Mouse (Mus musculus): ENCODE measurements around the gene Ano9. TPM values are rescaled to one million over a fixed set of nuclear protein-coding genes. Genes with fewer than 3 reads are reported as not detected.

Gene Ano9
- 0.48 and 0.70 TPM in 2 replicates for polyA plus RNA-seq (2014; fragmentation: Nextera tagmentation; extraction: Ambion mirVana)

DNA sequence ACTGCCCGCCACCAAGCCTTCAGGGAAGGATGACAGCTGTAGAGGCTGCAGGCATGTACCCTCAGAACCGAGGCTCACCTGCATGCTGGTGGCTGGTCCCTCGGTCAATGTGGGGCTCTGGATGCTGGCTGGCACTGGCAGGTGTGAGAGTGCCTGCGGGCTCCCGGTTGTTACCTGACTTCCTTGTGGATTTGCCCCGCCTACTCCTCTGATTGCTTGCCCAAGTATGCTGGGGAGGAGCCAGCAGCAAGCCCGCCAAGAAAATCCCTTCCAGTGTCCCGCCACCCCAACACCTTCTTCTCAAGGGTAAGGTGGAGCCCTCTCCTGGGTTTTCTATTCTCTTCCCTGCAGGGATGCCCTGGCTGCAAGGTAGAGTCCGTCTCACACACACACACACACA, at the start of gene Ano9:
Ano9 (minus strand) TSS at position 171 of the 400 bp plus-strand sequence.
- Histone ChIP-seq H3K4me3 (ENCODE audit: low read depth, low read length) (no peak within 1 kb of the TSS), H3K27me3 (ENCODE audit: control insufficient read depth, insufficient read depth, low read length) (no peaks in the 10 kb centered on the region; the same call in 1 of the 2 replicates), H3K9ac (ENCODE audit: low read depth, low read length) (no peak within 1 kb of the TSS), H3K27ac (ENCODE audit: low read depth, low read length) (no peak within 1 kb of the TSS), H3K4me2 (replicated peaks; ENCODE audit: low read depth, low read length) (no peak within 1 kb of the TSS), H3K36me3 (ENCODE audit: control insufficient read depth, insufficient read depth, low read length) (no peaks in the 10 kb centered on the region), H3K4me1 (replicated peaks; ENCODE audit: control insufficient read depth, insufficient read depth, low read length) (no peaks in the 10 kb centered on the region), H3K9me3 (ENCODE audit: control insufficient read depth, low read length) (no peaks in the 10 kb centered on the region)
- no peak for DNase-seq (ENCODE audit: low spot score)
- ATAC-seq (ENCODE audit: low FRiP score): no peak
- 12% methylated on average over 9 of the region's 9 CpGs for WGBS

DNA sequence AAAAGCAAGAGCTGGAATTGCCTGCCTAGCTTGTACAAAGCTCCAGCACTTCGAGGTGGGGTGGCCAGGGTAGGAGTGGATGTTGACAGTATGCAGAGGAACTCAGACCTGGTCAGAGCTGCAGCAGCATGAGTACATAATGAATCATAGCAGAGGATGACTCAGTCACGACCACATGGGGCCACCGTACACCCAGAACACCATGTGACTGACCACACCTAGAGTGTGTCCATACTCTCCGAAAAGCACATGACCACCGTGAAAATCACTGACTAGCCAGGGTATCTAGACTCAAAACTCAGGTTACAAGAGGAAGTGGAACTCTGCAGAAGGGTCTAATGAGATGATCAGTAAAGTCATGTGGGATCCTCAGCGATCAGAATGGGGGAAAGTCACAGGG, 47.2 kb upstream of the Ano9 start:
- Histone ChIP-seq H3K9ac (ENCODE audit: low read depth, low read length) (no peak overlapping the region), H3K9me3 (ENCODE audit: control insufficient read depth, low read length) (no peaks in the 10 kb centered on the region), H3K4me1 (replicated peaks; ENCODE audit: control insufficient read depth, insufficient read depth, low read length) (0 out of 2 replicates have a peak, but pooled peaks cover 3% of the 10 kb centered on the region), H3K4me2 (replicated peaks; ENCODE audit: low read depth, low read length) (no peak overlapping the region), H3K36me3 (ENCODE audit: control insufficient read depth, insufficient read depth, low read length) (no peaks in the 10 kb centered on the region), H3K4me3 (ENCODE audit: low read depth, low read length) (no peak overlapping the region), H3K27me3 (ENCODE audit: control insufficient read depth, insufficient read depth, low read length) (no peaks in the 10 kb centered on the region), H3K27ac (ENCODE audit: low read depth, low read length) (no peak overlapping the region)
- no peak for DNase-seq (ENCODE audit: low spot score)
- WGBS: 88% methylated on average over 6 of the region's 6 CpGs
- no peak for ATAC-seq (ENCODE audit: low FRiP score)

DNA sequence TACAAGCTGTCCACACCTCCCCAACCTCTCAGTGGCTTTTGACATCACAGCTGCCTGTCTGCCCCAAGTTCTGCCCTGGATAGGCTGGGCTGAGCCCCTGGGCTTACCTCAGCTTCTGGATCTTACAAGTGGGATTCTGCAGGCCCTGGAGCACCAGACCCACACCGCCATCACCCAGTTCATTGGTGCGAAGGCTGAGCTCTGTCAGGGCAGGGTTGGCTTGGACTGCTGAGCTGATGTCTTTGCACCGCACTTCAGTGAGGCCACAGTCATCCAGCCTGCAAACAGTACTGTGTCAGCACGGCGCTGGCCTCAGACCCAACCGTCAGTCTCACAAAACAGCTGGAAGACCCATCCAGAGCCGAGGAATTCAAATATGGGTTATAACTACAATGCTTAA, 46.8 kb upstream of the Ano9 start:
- Histone ChIP-seq H3K36me3 (ENCODE audit: control insufficient read depth, insufficient read depth, low read length) (no peaks in the 10 kb centered on the region), H3K27me3 (ENCODE audit: control insufficient read depth, insufficient read depth, low read length) (no peaks in the 10 kb centered on the region), H3K4me3 (ENCODE audit: low read depth, low read length) (no peak overlapping the region), H3K9ac (ENCODE audit: low read depth, low read length) (no peak overlapping the region), H3K27ac (ENCODE audit: low read depth, low read length) (no peak overlapping the region), H3K4me1 (replicated peaks; ENCODE audit: control insufficient read depth, insufficient read depth, low read length) (0 out of 2 replicates have a peak, but pooled peaks cover 3% of the 10 kb centered on the region), H3K4me2 (replicated peaks; ENCODE audit: low read depth, low read length) (no peak overlapping the region), H3K9me3 (ENCODE audit: control insufficient read depth, low read length) (no peaks in the 10 kb centered on the region)
- WGBS: 93% methylated on average over 7 of the region's 7 CpGs
- ATAC-seq (ENCODE audit: low FRiP score) (no peak), DNase-seq (ENCODE audit: low spot score) (no peak)

DNA sequence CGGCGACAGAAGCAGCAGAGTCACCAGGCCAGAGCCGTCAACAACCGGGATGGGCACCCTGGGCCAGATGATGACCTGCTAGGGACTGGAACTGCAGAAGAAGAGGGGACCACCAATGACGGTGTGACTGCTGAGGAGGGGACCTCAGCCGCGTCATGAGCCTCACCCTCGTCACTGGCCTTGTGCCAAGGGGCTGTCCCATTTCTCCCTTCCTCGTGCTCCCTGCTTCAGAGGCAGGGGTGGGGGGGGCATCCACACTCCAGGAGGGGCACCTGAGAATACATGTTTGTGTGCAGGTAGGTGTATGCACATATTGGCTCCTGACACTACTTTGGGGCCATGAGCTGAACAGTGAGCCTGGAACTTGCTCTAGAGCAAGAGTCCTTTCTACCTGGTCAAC, 37.8 kb upstream of the Ano9 start:
- 96% methylated on average over 9 of the region's 9 CpGs for WGBS
- Histone ChIP-seq H3K9ac (ENCODE audit: low read depth, low read length) (no peak overlapping the region), H3K4me2 (replicated peaks; ENCODE audit: low read depth, low read length) (no peak overlapping the region), H3K27me3 (ENCODE audit: control insufficient read depth, insufficient read depth, low read length) (no peaks in the 10 kb centered on the region), H3K36me3 (ENCODE audit: control insufficient read depth, insufficient read depth, low read length) (no peaks in the 10 kb centered on the region), H3K4me1 (replicated peaks; ENCODE audit: control insufficient read depth, insufficient read depth, low read length) (no peaks in the 10 kb centered on the region), H3K9me3 (ENCODE audit: control insufficient read depth, low read length) (no peaks in the 10 kb centered on the region), H3K4me3 (ENCODE audit: low read depth, low read length) (no peak overlapping the region), H3K27ac (ENCODE audit: low read depth, low read length) (no peak overlapping the region)
- DNase-seq (ENCODE audit: low spot score) (no peak), ATAC-seq (ENCODE audit: low FRiP score) (no peak)

DNA sequence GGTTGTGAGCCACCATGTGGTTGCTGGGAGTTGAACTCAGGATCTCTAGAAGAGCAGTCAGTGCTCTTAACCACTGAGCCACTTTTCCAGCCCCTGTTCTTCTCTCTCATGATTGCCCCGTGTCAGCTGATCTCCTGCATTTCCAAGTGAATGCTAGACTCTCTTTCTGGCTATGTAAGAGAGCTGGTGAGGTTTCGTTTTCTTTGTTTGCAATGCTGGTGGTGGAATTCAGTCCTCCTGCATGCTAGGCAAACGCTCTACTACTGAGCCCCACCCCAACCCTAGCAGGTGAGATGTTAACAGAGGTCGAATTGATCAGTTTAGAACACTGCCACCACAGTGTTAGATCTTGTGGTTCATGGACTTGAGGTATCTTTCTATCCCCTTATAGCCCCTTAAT, 31.0 kb upstream of the Ano9 start:
- Histone ChIP-seq H3K4me3 (ENCODE audit: low read depth, low read length) (no peak overlapping the region), H3K27ac (ENCODE audit: low read depth, low read length) (no peak overlapping the region), H3K4me2 (replicated peaks; ENCODE audit: low read depth, low read length) (no peak overlapping the region), H3K4me1 (replicated peaks; ENCODE audit: control insufficient read depth, insufficient read depth, low read length) (no peaks in the 10 kb centered on the region), H3K9me3 (ENCODE audit: control insufficient read depth, low read length) (no peaks in the 10 kb centered on the region), H3K27me3 (ENCODE audit: control insufficient read depth, insufficient read depth, low read length) (no peaks in the 10 kb centered on the region), H3K36me3 (ENCODE audit: control insufficient read depth, insufficient read depth, low read length) (no peaks in the 10 kb centered on the region), H3K9ac (ENCODE audit: low read depth, low read length) (no peak overlapping the region)
- 80% methylated on average over 4 of the region's 4 CpGs for WGBS
- no peak for DNase-seq (ENCODE audit: low spot score)
- ATAC-seq (ENCODE audit: low FRiP score): no peak

DNA sequence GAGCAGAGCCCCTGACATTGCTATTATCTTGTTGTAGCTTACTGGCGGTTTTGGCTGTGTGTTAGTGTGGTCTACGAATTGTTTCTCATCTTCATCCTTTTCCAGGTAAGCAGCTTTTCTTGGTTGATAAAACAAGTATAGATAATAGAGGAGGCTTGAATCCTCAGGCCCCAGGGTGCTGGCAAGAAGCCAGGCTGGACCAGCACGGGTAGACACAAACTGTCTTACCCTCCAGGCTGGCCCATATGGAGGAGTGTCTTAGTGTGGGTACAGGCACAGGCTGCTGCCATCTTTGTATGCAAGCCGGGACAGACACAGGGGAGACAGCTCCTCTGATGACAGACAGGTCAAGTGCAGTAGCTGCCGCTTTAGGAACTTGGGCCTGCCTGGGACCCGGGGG, 29.4 kb upstream of the Ano9 start:
- no peak overlapping the region for H3K4me2 ChIP-seq (replicated peaks; ENCODE audit: low read depth, low read length)
- no peaks in the 10 kb centered on the region for H3K4me1 ChIP-seq (replicated peaks; ENCODE audit: control insufficient read depth, insufficient read depth, low read length)
- H3K36me3 ChIP-seq (ENCODE audit: control insufficient read depth, insufficient read depth, low read length): no peaks in the 10 kb centered on the region
- H3K4me3 ChIP-seq (ENCODE audit: low read depth, low read length): no peak overlapping the region
- ATAC-seq (ENCODE audit: low FRiP score): no peak
- no peak overlapping the region for H3K9ac ChIP-seq (ENCODE audit: low read depth, low read length)
- H3K27ac ChIP-seq (ENCODE audit: low read depth, low read length): no peak overlapping the region
- DNase-seq (ENCODE audit: low spot score): no peak
- WGBS: 86% methylated on average over 6 of the region's 6 CpGs
- no peaks in the 10 kb centered on the region for H3K27me3 ChIP-seq (ENCODE audit: control insufficient read depth, insufficient read depth, low read length)
- H3K9me3 ChIP-seq (ENCODE audit: control insufficient read depth, low read length): no peaks in the 10 kb centered on the region

DNA sequence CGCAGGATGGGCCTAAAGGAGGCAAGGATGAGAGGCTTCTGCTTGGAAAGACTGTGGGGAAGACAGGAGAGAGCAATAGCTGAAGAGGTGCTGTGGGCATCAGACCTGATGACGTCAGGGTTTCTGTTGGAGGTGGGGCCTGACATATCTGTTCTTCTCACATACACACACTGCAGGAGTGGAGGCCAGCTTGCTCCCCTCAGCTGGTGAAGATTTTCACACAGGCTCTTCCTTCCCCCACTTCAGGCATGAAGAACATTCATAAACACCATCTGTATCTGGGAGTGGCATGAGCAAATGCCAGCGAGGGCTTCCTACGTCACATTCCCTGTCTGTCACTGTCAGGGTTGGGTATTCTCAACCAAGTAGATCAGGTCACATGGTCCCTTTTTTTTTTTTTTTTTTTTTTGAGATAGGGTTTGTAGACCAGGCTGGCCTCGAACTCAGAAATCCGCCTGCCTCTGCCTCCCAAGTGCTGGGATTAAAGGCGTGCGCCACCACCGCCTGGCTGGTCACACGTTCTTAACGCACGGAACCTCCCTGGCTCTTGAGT, 28.5 kb upstream of the Ano9 start:
- Histone ChIP-seq H3K9me3 (ENCODE audit: control insufficient read depth, low read length) (no peaks in the 10 kb centered on the region), H3K4me3 (ENCODE audit: low read depth, low read length) (no peak overlapping the region), H3K27me3 (ENCODE audit: control insufficient read depth, insufficient read depth, low read length) (no peaks in the 10 kb centered on the region), H3K4me1 (replicated peaks; ENCODE audit: control insufficient read depth, insufficient read depth, low read length) (no peaks in the 10 kb centered on the region), H3K4me2 (replicated peaks; ENCODE audit: low read depth, low read length) (no peak overlapping the region), H3K9ac (ENCODE audit: low read depth, low read length) (no peak overlapping the region), H3K36me3 (ENCODE audit: control insufficient read depth, insufficient read depth, low read length) (no peaks in the 10 kb centered on the region), H3K27ac (ENCODE audit: low read depth, low read length) (no peak overlapping the region)
- WGBS: 93% methylated on average over 12 of the region's 12 CpGs
- ATAC-seq (ENCODE audit: low FRiP score): no peak
- no peak for DNase-seq (ENCODE audit: low spot score)

DNA sequence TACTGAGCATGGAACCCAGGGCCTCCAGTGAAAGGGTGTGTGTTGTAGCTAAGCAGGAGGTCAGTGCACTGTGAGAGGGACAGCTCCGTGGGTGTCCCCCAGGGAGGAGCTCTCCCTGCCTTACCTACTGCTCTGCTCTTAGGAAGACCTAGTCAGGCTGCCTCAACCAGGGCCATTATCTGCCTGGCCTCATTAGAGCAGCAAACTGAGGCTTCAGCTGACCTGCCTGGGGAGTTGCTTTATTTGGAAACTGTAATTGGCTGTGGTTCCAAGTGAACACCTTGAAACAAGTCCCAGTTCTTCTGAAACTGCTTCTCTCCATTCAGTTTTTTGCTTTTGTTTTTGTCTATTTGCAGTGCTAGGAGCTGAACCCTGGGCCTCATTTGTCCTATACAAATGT, 27.8 kb upstream of the Ano9 start:
- Histone ChIP-seq H3K4me1 (replicated peaks; ENCODE audit: control insufficient read depth, insufficient read depth, low read length) (no peaks in the 10 kb centered on the region), H3K27ac (ENCODE audit: low read depth, low read length) (no peak overlapping the region), H3K4me2 (replicated peaks; ENCODE audit: low read depth, low read length) (no peak overlapping the region), H3K27me3 (ENCODE audit: control insufficient read depth, insufficient read depth, low read length) (no peaks in the 10 kb centered on the region), H3K36me3 (ENCODE audit: control insufficient read depth, insufficient read depth, low read length) (no peaks in the 10 kb centered on the region), H3K4me3 (ENCODE audit: low read depth, low read length) (no peak overlapping the region), H3K9ac (ENCODE audit: low read depth, low read length) (no peak overlapping the region), H3K9me3 (ENCODE audit: control insufficient read depth, low read length) (no peaks in the 10 kb centered on the region)
- no peak for DNase-seq (ENCODE audit: low spot score)
- 81% methylated on average over 1 of the region's 1 CpGs for WGBS
- ATAC-seq (ENCODE audit: low FRiP score): no peak

DNA sequence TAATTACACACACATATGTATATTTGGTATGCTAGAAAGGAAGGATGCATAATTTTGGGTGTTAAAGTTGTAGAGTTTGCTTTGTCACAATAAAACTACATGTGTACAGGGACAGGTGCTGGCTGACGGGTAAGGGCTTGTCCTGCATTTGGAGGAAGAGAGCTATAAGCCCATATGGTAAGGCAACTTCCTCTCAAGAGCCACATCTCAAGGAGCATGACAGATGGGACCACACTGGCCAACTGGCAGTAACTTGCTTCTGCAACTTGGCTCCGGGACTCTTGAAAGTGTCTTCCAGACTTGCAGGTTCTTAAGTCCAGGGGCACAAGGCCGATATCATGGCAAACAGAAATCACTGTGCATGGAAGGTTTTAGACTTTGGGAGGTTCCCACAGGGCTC, 27.0 kb upstream of the Ano9 start:
- DNase-seq (ENCODE audit: low spot score) (no peak), ATAC-seq (ENCODE audit: low FRiP score) (no peak)
- 92% methylated on average over 3 of the region's 3 CpGs for WGBS
- Histone ChIP-seq H3K27ac (ENCODE audit: low read depth, low read length) (no peak overlapping the region), H3K36me3 (ENCODE audit: control insufficient read depth, insufficient read depth, low read length) (no peaks in the 10 kb centered on the region), H3K4me3 (ENCODE audit: low read depth, low read length) (no peak overlapping the region), H3K4me2 (replicated peaks; ENCODE audit: low read depth, low read length) (no peak overlapping the region), H3K27me3 (ENCODE audit: control insufficient read depth, insufficient read depth, low read length) (no peaks in the 10 kb centered on the region), H3K4me1 (replicated peaks; ENCODE audit: control insufficient read depth, insufficient read depth, low read length) (no peaks in the 10 kb centered on the region), H3K9me3 (ENCODE audit: control insufficient read depth, low read length) (no peaks in the 10 kb centered on the region), H3K9ac (ENCODE audit: low read depth, low read length) (no peak overlapping the region)
